Mouse (Mus musculus) cortical plate, adult 2 months (tissue): ENCODE measurements around the gene Plac8.

ENCODE experiments used
- CTCF ChIP-seq: fragments of 200-500 bp; IDR thresholded peaks from 2 replicates; pipeline ENCODE4 v1.5.1; 2011; ENCODE audit warnings: mild to moderate bottlenecking, control low read depth, low read length; ENCODE audit not compliant: insufficient read depth; ENCODE audit errors: extremely low read depth
- POLR2A ChIP-seq: fragments of 200-500 bp; IDR thresholded peaks from 2 replicates; pipeline ENCODE4 v1.6.1; 2011; ENCODE audit warnings: mild to moderate bottlenecking, low read length, control low read depth; ENCODE audit not compliant: insufficient read depth; ENCODE audit errors: extremely low read depth

DNA sequence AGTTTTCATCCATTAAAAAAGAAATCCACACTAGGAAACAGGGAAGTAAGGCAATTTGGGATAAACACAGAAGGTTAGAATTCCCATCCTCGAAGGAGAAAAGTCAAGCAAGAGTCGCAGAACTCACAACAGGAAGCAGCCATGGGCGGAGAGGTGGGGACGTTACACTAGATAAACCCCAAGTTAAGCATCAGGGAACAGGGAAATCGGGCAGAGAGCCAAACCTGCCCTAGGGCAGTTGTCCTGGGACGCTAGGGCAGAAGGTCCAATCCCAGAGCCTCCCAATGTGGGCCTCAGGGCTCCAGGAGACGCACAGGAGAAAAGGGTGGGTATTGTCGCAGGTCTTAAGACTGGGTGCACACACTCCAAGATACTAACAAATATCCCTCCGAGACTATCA is 14.5 kb downstream of the Plac8 start:
- TF ChIP-seq POLR2A (no peak), CTCF (no peak)
